Mouse (Mus musculus): Measurements from ENCODE around the gene Vmn2r72. TPM values are rescaled to one million over a fixed set of nuclear protein-coding genes. Genes with fewer than 3 reads are reported as not detected.

Vmn2r72 gene
- not detected in 2 replicates for polyA plus RNA-seq (2016; fragmentation: Nextera tagmentation; extraction: Ambion mirVana)

DNA sequence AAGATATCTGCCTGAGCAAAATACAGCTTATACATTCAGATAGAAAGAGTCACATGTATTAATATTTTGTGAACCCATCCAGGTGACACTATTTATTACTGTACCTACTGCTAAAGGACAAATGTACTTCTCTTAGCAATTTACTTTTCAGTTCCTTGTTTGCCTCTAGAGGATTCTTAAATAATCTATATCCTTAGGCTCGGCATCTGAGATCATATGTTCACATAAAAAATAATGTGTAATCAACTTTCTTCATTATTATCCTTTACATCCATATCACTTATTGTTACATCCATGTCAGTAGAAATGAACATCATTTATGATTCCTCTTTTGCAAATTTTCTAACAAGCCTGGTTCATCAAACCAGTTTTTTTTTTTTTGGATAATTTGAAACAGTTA, at the start of gene Vmn2r72:
Gene Vmn2r72 (minus strand): TSS at position 101 of the 400 bp plus-strand sequence.
- Histone ChIP-seq H3K36me3 (no peaks in the 10 kb centered on the region), H3K4me3 (no peak within 1 kb of the TSS), H3K9ac (no peak within 1 kb of the TSS), H3K4me2 (replicated peaks) (no peak within 1 kb of the TSS), H3K27me3 (no peaks in the 10 kb centered on the region), H3K4me1 (no peaks in the 10 kb centered on the region), H3K27ac (no peak within 1 kb of the TSS), H3K9me3 (replicated peaks) (no peaks in the 10 kb centered on the region)
- 90% methylated on average over 1 of the region's 1 CpGs for WGBS
- no peak for ATAC-seq (ENCODE audit: low FRiP score)

Other genes with a start within 250 kb of the Vmn2r72 start
- not detected in 2 replicates for gene Vmn2r71, start 192.0 kb downstream of the Vmn2r72 start, polyA plus RNA-seq (2016; fragmentation: Nextera tagmentation; extraction: Ambion mirVana)
- not detected in 2 replicates for gene Vmn2r70, start 185.9 kb downstream of the Vmn2r72 start, polyA plus RNA-seq (2016; fragmentation: Nextera tagmentation; extraction: Ambion mirVana)
- not detected in 2 replicates for gene Vmn2r73, start 121.2 kb upstream of the Vmn2r72 start, polyA plus RNA-seq (2016; fragmentation: Nextera tagmentation; extraction: Ambion mirVana)
- gene Vmn2r74, start 206.5 kb upstream of the Vmn2r72 start, polyA plus RNA-seq (2016; fragmentation: Nextera tagmentation; extraction: Ambion mirVana) = not detected in 2 replicates

Data from hindbrain, embryonic 12.5 days (tissue).